Mouse (Mus musculus): ENCODE data around the gene Car4. TPM values are rescaled to one million over a fixed set of nuclear protein-coding genes. Genes with fewer than 3 reads are reported as not detected.

The Car4 gene
- polyA plus RNA-seq, 1 experiment, result 3.7 TPM

DNA sequence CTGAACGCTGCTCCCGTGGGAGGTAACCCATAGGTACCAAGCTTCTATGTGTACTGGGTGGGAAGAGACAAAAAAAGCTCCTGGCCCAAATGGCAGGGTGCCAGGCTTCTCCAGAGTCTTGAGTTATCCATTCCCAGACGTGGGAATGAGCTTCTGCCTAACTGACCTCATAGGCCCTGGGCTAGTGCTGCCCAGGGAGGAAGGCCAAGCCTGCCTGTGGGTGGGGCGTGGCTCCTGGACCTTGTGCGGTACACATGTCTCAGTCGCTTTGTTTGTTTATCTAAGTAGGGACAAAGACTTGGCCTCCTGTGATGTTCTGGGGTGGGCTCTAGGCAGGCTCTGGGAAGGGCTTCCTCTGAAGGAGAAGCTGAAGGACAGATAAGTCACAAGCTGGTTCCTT is 11.2 kb downstream of the Car4 start:
- H3K36me3 ChIP-seq (ENCODE audit: control insufficient read depth, insufficient read depth, low read length), result no peaks in the 10 kb centered on the region
- H3K27ac ChIP-seq (ENCODE audit: control insufficient read depth, insufficient read depth, low read length), result no peak overlapping the region
- WGBS, result 82% methylated on average over 6 of the region's 6 CpGs
- DNase-seq, result no peak
- no peak for TF ChIP-seq CTCF (IDR thresholded peaks at IDR 0.05; ENCODE audit: borderline replicate concordance, control insufficient read depth, extremely low read depth, insufficient read depth, low read length, poor library complexity)
- no peak for TF ChIP-seq POLR2A (IDR thresholded peaks at IDR 0.05; ENCODE audit: control insufficient read depth, extremely low read depth, insufficient read depth, low read length, poor library complexity)
- no peak overlapping the region for H3K4me3 ChIP-seq (ENCODE audit: control insufficient read depth, insufficient read depth, low read length)
- H3K4me1 ChIP-seq (replicated peaks; ENCODE audit: control insufficient read depth, insufficient read depth, low read length), result no peaks in the 10 kb centered on the region
- no peaks in the 10 kb centered on the region for H3K27me3 ChIP-seq (ENCODE audit: control insufficient read depth, insufficient read depth, low read length)

DNA sequence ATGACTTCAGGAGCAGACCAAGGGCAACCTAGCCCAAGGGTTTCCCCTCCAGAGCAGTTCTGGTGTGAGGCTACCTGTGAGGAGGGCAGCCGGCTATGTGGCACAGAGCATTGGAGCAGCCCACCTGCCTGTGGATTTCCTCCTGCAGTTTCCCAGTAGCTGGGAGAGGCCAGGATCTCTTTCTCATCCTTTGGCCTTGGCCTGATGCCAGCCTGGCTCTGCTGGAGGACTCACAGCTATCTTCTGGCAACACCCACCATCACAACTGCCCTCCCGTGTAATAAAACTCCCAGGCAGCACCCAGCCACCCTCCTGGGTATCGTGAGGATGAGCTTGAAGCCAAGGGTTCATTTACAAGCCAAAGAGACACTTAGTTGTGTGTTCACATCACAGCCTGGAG is 14.5 kb downstream of the Car4 start:
- Histone ChIP-seq H3K4me3 (ENCODE audit: control insufficient read depth, insufficient read depth, low read length) (no peak overlapping the region), H3K27me3 (ENCODE audit: control insufficient read depth, insufficient read depth, low read length) (no peaks in the 10 kb centered on the region; the same call in 1 of the 2 replicates), H3K27ac (ENCODE audit: control insufficient read depth, insufficient read depth, low read length) (no peak overlapping the region), H3K4me1 (replicated peaks; ENCODE audit: control insufficient read depth, insufficient read depth, low read length) (no peaks in the 10 kb centered on the region), H3K36me3 (ENCODE audit: control insufficient read depth, insufficient read depth, low read length) (no peaks in the 10 kb centered on the region)
- TF ChIP-seq CTCF (IDR thresholded peaks at IDR 0.05; ENCODE audit: borderline replicate concordance, control insufficient read depth, extremely low read depth, insufficient read depth, low read length, poor library complexity) (no peak), POLR2A (IDR thresholded peaks at IDR 0.05; ENCODE audit: control insufficient read depth, extremely low read depth, insufficient read depth, low read length, poor library complexity) (no peak)
- no peak for DNase-seq
- 73% methylated on average over 3 of the region's 3 CpGs for WGBS

DNA sequence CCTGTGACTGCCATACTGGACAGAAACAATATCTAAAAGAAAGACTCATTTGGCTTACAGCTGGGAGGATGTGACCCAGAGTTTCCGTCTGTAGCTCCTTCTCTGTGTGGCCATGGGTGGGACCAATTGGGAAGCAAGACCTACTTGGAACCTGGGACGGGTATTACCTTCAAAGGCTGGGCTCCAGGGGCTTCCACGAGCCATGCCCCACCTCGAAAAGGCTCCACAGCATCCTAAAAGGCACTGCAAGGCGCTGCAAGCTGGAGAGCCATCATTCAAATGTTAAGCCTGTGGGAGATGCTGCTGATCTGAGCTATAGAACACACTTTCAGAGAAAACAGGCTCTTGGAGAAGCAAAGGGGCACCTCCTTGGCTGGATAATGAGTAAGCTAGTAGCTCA is 16.1 kb downstream of the Car4 start:
- WGBS, result 71% methylated on average over 5 of the region's 5 CpGs
- H3K27ac ChIP-seq (ENCODE audit: control insufficient read depth, insufficient read depth, low read length), result no peak overlapping the region

DNA sequence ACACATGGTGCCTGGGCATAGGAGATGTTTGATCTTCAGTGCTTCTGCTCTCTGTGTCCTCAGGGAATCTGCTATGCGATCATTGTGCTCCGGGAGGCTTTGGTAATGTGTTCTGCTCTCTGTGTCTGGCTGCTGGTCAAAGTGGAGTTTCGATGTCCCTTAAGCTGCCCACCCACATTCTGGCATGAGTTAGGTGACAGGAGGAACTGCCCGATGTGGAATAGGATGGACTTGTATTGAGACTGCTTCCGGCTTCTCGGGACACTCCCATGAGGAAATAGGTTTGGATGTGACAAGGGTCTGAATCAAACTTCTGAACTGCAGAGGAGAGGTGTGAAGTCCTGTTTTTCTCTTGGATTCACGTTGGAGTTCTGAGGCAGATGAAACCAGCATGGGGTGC is 17.0 kb downstream of the Car4 start:
- WGBS, result 77% methylated on average over 7 of the region's 7 CpGs
- TF ChIP-seq CTCF (IDR thresholded peaks at IDR 0.05; ENCODE audit: borderline replicate concordance, control insufficient read depth, extremely low read depth, insufficient read depth, low read length, poor library complexity), result no peak
- TF ChIP-seq POLR2A (IDR thresholded peaks at IDR 0.05; ENCODE audit: control insufficient read depth, extremely low read depth, insufficient read depth, low read length, poor library complexity), result no peak
- no peak overlapping the region for H3K27ac ChIP-seq (ENCODE audit: control insufficient read depth, insufficient read depth, low read length)
- no peaks in the 10 kb centered on the region for H3K4me1 ChIP-seq (replicated peaks; ENCODE audit: control insufficient read depth, insufficient read depth, low read length)
- DNase-seq, result no peak
- no peak overlapping the region for H3K4me3 ChIP-seq (ENCODE audit: control insufficient read depth, insufficient read depth, low read length)
- no peaks in the 10 kb centered on the region for H3K36me3 ChIP-seq (ENCODE audit: control insufficient read depth, insufficient read depth, low read length)
- H3K27me3 ChIP-seq (ENCODE audit: control insufficient read depth, insufficient read depth, low read length), result no peaks in the 10 kb centered on the region; the same call in 1 of the 2 replicates

More for the DNA sequence above, 16.1 kb downstream of the Car4 start:
- no peak for DNase-seq
- Histone ChIP-seq H3K27me3 (ENCODE audit: control insufficient read depth, insufficient read depth, low read length) (no peaks in the 10 kb centered on the region; the same call in 1 of the 2 replicates), H3K4me1 (replicated peaks; ENCODE audit: control insufficient read depth, insufficient read depth, low read length) (no peaks in the 10 kb centered on the region), H3K36me3 (ENCODE audit: control insufficient read depth, insufficient read depth, low read length) (no peaks in the 10 kb centered on the region), H3K4me3 (ENCODE audit: control insufficient read depth, insufficient read depth, low read length) (no peak overlapping the region)
- TF ChIP-seq POLR2A (IDR thresholded peaks at IDR 0.05; ENCODE audit: control insufficient read depth, extremely low read depth, insufficient read depth, low read length, poor library complexity) (no peak), CTCF (IDR thresholded peaks at IDR 0.05; ENCODE audit: borderline replicate concordance, control insufficient read depth, extremely low read depth, insufficient read depth, low read length, poor library complexity) (no peak)

DNA sequence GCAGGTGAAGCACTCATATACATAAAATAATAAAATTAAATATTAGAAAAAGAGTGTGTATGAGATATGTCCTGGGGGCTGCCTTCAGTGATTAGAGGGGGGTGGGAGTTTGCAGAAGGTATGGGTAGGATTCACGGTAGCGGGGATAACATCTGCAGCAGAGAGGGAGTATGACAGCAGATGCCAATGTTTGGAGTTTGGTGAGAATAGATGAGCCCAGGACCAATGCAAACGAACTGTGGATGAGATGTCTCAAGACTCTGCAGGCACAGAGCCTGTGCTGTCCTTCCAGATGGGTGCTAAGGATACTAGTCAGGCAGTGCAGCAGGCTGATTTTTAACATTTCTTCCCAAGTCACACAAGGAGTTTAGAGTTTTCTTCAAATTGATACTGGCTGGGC is 19.1 kb downstream of the Car4 start:
- H3K27ac ChIP-seq (ENCODE audit: control insufficient read depth, insufficient read depth, low read length), result no peak overlapping the region
- TF ChIP-seq POLR2A (IDR thresholded peaks at IDR 0.05; ENCODE audit: control insufficient read depth, extremely low read depth, insufficient read depth, low read length, poor library complexity) (no peak), CTCF (IDR thresholded peaks at IDR 0.05; ENCODE audit: borderline replicate concordance, control insufficient read depth, extremely low read depth, insufficient read depth, low read length, poor library complexity) (no peak)
- no peaks in the 10 kb centered on the region for H3K4me1 ChIP-seq (replicated peaks; ENCODE audit: control insufficient read depth, insufficient read depth, low read length)
- no peaks in the 10 kb centered on the region for H3K36me3 ChIP-seq (ENCODE audit: control insufficient read depth, insufficient read depth, low read length)
- WGBS, result 92% methylated on average over 3 of the region's 3 CpGs
- no peak for DNase-seq
- H3K27me3 ChIP-seq (ENCODE audit: control insufficient read depth, insufficient read depth, low read length), result no peaks in the 10 kb centered on the region; the same call in 1 of the 2 replicates
- H3K4me3 ChIP-seq (ENCODE audit: control insufficient read depth, insufficient read depth, low read length), result no peak overlapping the region

DNA sequence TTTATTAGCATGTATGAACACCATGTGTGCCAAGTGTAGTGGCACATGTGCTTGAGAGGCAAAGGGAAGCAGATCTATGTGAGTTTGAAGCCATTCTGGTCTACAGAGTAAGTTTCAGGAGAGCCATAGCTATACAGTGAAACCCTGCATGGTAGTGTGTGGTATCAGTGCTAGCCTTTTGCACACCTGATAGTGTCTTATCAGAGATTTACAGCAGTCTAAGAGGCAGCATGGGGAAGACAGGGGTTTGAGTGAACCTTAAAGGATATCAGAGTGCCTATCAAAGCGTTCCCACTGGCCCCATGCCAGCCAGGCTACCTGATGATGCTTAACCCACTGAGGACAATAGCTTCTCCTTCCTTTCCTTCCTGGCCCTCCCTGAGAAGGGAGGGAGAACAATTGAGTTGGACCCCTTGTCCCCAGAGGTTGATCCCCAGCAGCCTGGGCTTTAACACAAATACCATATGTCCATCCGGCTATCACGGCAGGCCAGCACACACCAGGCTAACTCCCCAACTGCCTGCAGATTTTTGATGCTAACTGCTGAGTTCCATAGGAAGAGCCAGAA is 19.9 kb downstream of the Car4 start:
- DNase-seq, result no peak
- no peaks in the 10 kb centered on the region for H3K36me3 ChIP-seq (ENCODE audit: control insufficient read depth, insufficient read depth, low read length)
- no peak overlapping the region for H3K27ac ChIP-seq (ENCODE audit: control insufficient read depth, insufficient read depth, low read length)
- no peak overlapping the region for H3K4me3 ChIP-seq (ENCODE audit: control insufficient read depth, insufficient read depth, low read length)
- H3K27me3 ChIP-seq (ENCODE audit: control insufficient read depth, insufficient read depth, low read length), result no peaks in the 10 kb centered on the region; the same call in 1 of the 2 replicates
- TF ChIP-seq POLR2A (IDR thresholded peaks at IDR 0.05; ENCODE audit: control insufficient read depth, extremely low read depth, insufficient read depth, low read length, poor library complexity), result no peak
- no peak for TF ChIP-seq CTCF (IDR thresholded peaks at IDR 0.05; ENCODE audit: borderline replicate concordance, control insufficient read depth, extremely low read depth, insufficient read depth, low read length, poor library complexity)
- H3K4me1 ChIP-seq (replicated peaks; ENCODE audit: control insufficient read depth, insufficient read depth, low read length), result no peaks in the 10 kb centered on the region
- 96% methylated on average over 3 of the region's 3 CpGs for WGBS

DNA sequence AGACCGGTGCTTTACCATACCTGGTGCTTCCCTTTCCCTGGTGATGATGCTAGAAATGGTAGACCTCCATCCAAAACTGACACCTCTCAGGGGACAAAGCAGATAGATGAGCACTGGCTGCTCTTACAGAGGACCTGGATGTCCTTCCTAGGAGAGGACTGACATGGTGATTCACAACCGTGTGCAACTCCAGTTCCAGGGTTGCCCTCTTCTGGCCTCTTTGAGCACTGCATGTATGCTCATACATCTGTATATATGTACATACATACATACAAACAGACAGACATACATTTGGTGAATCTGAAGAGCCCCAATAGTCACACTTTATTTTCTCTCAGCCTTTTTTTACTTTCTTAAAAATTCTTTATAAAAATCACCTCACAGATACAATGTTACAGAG is 20.5 kb downstream of the Car4 start:
- 69% methylated on average over 2 of the region's 2 CpGs for WGBS
- no peak for TF ChIP-seq CTCF (IDR thresholded peaks at IDR 0.05; ENCODE audit: borderline replicate concordance, control insufficient read depth, extremely low read depth, insufficient read depth, low read length, poor library complexity)
- no peak for TF ChIP-seq POLR2A (IDR thresholded peaks at IDR 0.05; ENCODE audit: control insufficient read depth, extremely low read depth, insufficient read depth, low read length, poor library complexity)
- no peak overlapping the region for H3K27ac ChIP-seq (ENCODE audit: control insufficient read depth, insufficient read depth, low read length)
- H3K27me3 ChIP-seq (ENCODE audit: control insufficient read depth, insufficient read depth, low read length), result no peaks in the 10 kb centered on the region; the same call in 1 of the 2 replicates
- no peaks in the 10 kb centered on the region for H3K4me1 ChIP-seq (replicated peaks; ENCODE audit: control insufficient read depth, insufficient read depth, low read length)
- DNase-seq, result peak; percentile 7
- H3K36me3 ChIP-seq (ENCODE audit: control insufficient read depth, insufficient read depth, low read length), result no peaks in the 10 kb centered on the region
- no peak overlapping the region for H3K4me3 ChIP-seq (ENCODE audit: control insufficient read depth, insufficient read depth, low read length)

Data from thymus, adult 2 months (tissue).